14 mouse cellular contexts compared by ENCODE assay signal in the genomic region with DNA sequence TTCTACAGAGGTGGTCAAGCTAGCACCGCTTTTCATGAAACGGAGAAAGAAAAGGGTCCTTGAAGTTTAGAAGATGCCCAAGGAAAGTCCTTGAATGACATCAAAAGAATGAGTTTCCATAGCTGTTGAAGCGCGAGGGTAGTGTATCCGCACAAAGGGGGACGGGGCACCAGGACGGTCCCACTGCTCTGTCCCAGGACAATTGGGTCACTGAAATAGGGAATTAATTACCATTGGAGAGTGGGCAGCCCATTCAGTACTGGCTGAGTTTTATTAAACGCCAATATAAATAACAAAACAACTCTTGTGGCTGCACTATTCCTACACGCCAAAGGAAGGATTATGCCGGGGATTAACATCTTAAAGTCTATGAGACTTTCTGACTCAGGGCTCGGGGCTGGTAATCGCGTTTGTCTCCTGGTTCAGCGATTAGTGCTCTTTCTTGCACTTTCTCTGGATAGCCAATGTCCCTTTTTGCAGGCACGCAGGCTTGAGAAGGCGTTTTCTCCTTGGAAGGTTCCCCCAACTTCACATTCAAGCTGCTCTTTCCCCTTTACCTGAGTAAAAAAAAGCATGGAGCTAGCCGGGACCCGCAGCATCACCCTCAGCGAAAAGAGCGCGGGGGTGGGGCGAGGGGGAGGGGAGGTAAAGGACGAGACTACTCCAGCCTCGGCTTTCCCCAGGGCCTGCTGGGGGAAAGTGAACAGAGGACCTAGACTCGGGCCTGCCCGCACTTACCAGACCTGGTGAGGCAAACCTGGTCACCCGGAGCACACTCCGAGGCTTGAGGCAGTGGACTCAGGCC. TPM values are rescaled to one million over a fixed set of nuclear protein-coding genes. Genes with fewer than 3 reads are reported as not detected.
DNase-seq lines count a peak whose midpoint lies in the region; ATAC-seq lines count a peak whose summit lies in the region.
"Had no signal": no experiment of that assay in that cellular context is flagged by ENCODE, and none has a peak within 500 bp of the region (broad histone marks: within the 10 kb centered on the region; RNA-seq: fewer than 3 reads in every experiment).

No protein-coding gene starts in this region.

- H3K27ac ChIP-seq in lung, embryonic 15.5 days = no peak overlapping the region
- H3K27ac ChIP-seq in heart, embryonic 13.5 days (replicated peaks) = no peak overlapping the region
- no peak overlapping the region for H3K27ac ChIP-seq in neural tube, embryonic 12.5 days
- H3K27ac ChIP-seq: liver, embryonic 14.5 days had no signal

- H3K36me3 ChIP-seq in lung, embryonic 15.5 days = no peaks in the 10 kb centered on the region
- no peaks in the 10 kb centered on the region for H3K36me3 ChIP-seq in heart, embryonic 13.5 days
- no peaks in the 10 kb centered on the region for H3K36me3 ChIP-seq in neural tube, embryonic 12.5 days

- H3K27me3 ChIP-seq in lung, embryonic 15.5 days = peaks cover 84% of the 10 kb centered on the region
- peaks cover 91% of the 10 kb centered on the region for H3K27me3 ChIP-seq in heart, embryonic 13.5 days (replicated peaks)
- H3K27me3 ChIP-seq in neural tube, embryonic 12.5 days (replicated peaks) = peaks cover 72% of the 10 kb centered on the region

- peak; percentile 6 to 40 for DNase-seq in adrenal gland, adult (ENCODE audit: inconsistent age in 2 of 2, low spot score in 1 of 2)
- DNase-seq in adrenal gland, postnatal 4 days (ENCODE audit: low spot score in 2 of 2) = no peak
- no peak for DNase-seq in lung, postnatal 10 days
- no peak for DNase-seq in thymus, postnatal 25 days
- no peak for DNase-seq in spleen, postnatal 36 days (ENCODE audit: low spot score in 2 of 2)
- DNase-seq: adrenal gland, postnatal 14 days; layer of hippocampus, adult 9-11 months; right cerebral cortex, adult 18-20 months had no signal

- H3K4me2 ChIP-seq in lung, embryonic 15.5 days = no peak overlapping the region
- peak overlapping the region; percentile 27 for H3K4me2 ChIP-seq in heart, embryonic 13.5 days
- H3K4me2 ChIP-seq in neural tube, embryonic 12.5 days (replicated peaks) = peak overlapping the region; percentile 45

- H3K9me3 ChIP-seq in lung, embryonic 15.5 days = no peaks in the 10 kb centered on the region
- H3K9me3 ChIP-seq in heart, embryonic 13.5 days = no peaks in the 10 kb centered on the region
- no peaks in the 10 kb centered on the region for H3K9me3 ChIP-seq in neural tube, embryonic 12.5 days

- 3% methylated on average over 28 of the region's 28 CpGs for WGBS in lung, embryonic 15.5 days
- 2% methylated on average over 28 of the region's 28 CpGs for WGBS in heart, embryonic 13.5 days
- under 1% methylated on average over 28 of the region's 28 CpGs for WGBS in neural tube, embryonic 12.5 days

- H3K4me3 ChIP-seq in lung, embryonic 15.5 days = peak overlapping the region; percentile 4; the same call in 1 of the 2 replicates
- peak overlapping the region; percentile 5 for H3K4me3 ChIP-seq in heart, embryonic 13.5 days
- H3K4me3 ChIP-seq in neural tube, embryonic 12.5 days = no peak overlapping the region

- H3K9ac ChIP-seq in lung, embryonic 15.5 days = no peak overlapping the region
- no peak overlapping the region for H3K9ac ChIP-seq in heart, embryonic 13.5 days
- no peak overlapping the region for H3K9ac ChIP-seq in neural tube, embryonic 12.5 days
- H3K9ac ChIP-seq: liver, embryonic 14.5 days had no signal

- peaks cover 25% of the 10 kb centered on the region for H3K4me1 ChIP-seq in lung, embryonic 15.5 days
- peaks cover 33% of the 10 kb centered on the region for H3K4me1 ChIP-seq in heart, embryonic 13.5 days
- peaks cover 31% of the 10 kb centered on the region for H3K4me1 ChIP-seq in neural tube, embryonic 12.5 days

- no peak for ATAC-seq in lung, embryonic 15.5 days (ENCODE audit: borderline replicate concordance, extremely low read depth, low FRiP score, low TSS enrichment)
- no peak for ATAC-seq in heart, embryonic 13.5 days (ENCODE audit: extremely low read depth, insufficient number of reproducible peaks, low FRiP score, low TSS enrichment)
- no peak for ATAC-seq in neural tube, embryonic 12.5 days (ENCODE audit: low FRiP score, low read depth)

RNA-seq across cellular contexts. Expression of gene Neurog2, which starts 5.6 kb away (rescaled TPM):
- not detected for total RNA-seq in adrenal gland, postnatal 4 days (2021)
- not detected in 2 replicates for polyA plus RNA-seq in lung, embryonic 15.5 days (2015; fragmentation: Nextera tagmentation; extraction: Ambion mirVana)
- polyA plus RNA-seq in heart, embryonic 13.5 days (2015; fragmentation: Nextera tagmentation; extraction: Ambion mirVana) = not detected in 2 replicates
- polyA plus RNA-seq in neural tube, embryonic 12.5 days (2016; fragmentation: Nextera tagmentation; extraction: Ambion mirVana) = 49.6 and 55.8 TPM in 2 replicates
- total RNA-seq: adrenal gland, postnatal 14 days; megakaryocyte-erythroid progenitor cell, adult 5-6 weeks; MEL had no signal

Comparison
In these comparisons a context has a peak if more than half of its experiments do, and no peak if none do; other contexts are left out.
1. DNase-seq: peak in adrenal gland, adult (2 of 2); none in adrenal gland, postnatal 4 days (0 of 2), lung, postnatal 10 days (single experiment), thymus, postnatal 25 days (single experiment) and spleen, postnatal 36 days (0 of 2).
2. RNA of gene Neurog2, which starts 5.6 kb away (polyA plus RNA-seq): 49.6 to 55.8 TPM in neural tube, embryonic 12.5 days; not detected in heart, embryonic 13.5 days and not detected in lung, embryonic 15.5 days; every median in the first group is over 10 times any median in the second.